Mouse (Mus musculus) cortical plate, adult 2 months (tissue): ENCODE results near the gene Dirc2. TPM values are rescaled to one million over a fixed set of nuclear protein-coding genes. Genes with fewer than 3 reads are reported as not detected.
A peak's percentile ranks its signal among the peaks of the same experiment; 100 is the strongest.

Experiments used
- H3K27ac ChIP-seq: fragments of 200-500 bp; 2 replicates; pipeline ENCODE4 v1.5.1; 2012; ENCODE audit warnings: low read length, control low read depth, inconsistent platforms; ENCODE audit not compliant: insufficient read depth
- H3K4me1 ChIP-seq: fragments of 200-500 bp; 2 replicates; pipeline ENCODE4 v1.6.1; 2011; ENCODE audit warnings: low read length; ENCODE audit not compliant: control insufficient read depth, insufficient read depth
- H3K4me3 ChIP-seq: fragments of 200-500 bp; 2 replicates; pipeline ENCODE4 v1.5.1; 2011; ENCODE audit warnings: mild to moderate bottlenecking, low read length, control low read depth; ENCODE audit not compliant: insufficient read depth
- CTCF ChIP-seq: fragments of 200-500 bp; IDR thresholded peaks from 2 replicates; pipeline ENCODE4 v1.5.1; 2011; ENCODE audit warnings: mild to moderate bottlenecking, control low read depth, low read length; ENCODE audit not compliant: insufficient read depth; ENCODE audit errors: extremely low read depth
- POLR2A ChIP-seq: fragments of 200-500 bp; IDR thresholded peaks from 2 replicates; pipeline ENCODE4 v1.6.1; 2011; ENCODE audit warnings: mild to moderate bottlenecking, low read length, control low read depth; ENCODE audit not compliant: insufficient read depth; ENCODE audit errors: extremely low read depth
- polyA plus RNA-seq: library from polyadenylated mRNA; depleted of rRNA; stranded (reverse); fragments of >200 nt; gene quantifications from 2 replicates; pipeline ENCODE4 v1.2.3, GENCODE M21; 2012

Dirc2 gene
- polyA plus RNA-seq, 1 experiment: 61.1 TPM

GRCm38 (mm10) chr16:35717761-35718160 lies 51.4 kb downstream of the Dirc2 start:
- Histone ChIP-seq H3K4me3 (no peak overlapping the region), H3K27ac (no peak overlapping the region), H3K4me1 (no peaks in the 10 kb centered on the region)
- TF ChIP-seq POLR2A: no peak
- no peak for TF ChIP-seq CTCF

- H3K4me1 ChIP-seq: no peaks in the 10 kb centered on the region
- TF ChIP-seq POLR2A (no peak), CTCF (0 out of 2 replicates have a peak, but pooled peaks have one; percentile 10)
- H3K4me3 ChIP-seq: no peak overlapping the region
- no peak overlapping the region for H3K27ac ChIP-seq
Observed at GRCm38 (mm10) chr16:35716257-35716656, 52.9 kb downstream of the Dirc2 start.

DNA sequence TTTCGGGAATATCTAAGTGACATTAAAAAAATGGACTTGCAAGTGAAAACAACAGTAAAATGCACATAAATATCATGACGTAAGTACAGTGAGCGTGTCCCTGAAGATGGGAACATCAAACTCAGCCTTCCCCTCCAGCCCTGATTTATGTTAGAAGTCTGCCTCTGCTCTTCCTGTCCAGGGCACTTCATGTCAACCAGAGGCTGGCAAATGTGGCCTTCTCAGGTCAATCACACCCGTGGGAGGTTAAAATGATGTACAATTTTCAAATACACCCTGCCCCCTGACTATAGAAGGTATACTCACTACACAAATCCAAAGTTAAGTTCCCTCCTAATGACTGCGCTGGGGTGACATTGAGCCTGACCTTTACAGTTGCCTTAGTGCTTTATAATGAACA lies 53.4 kb downstream of the Dirc2 start:
- Histone ChIP-seq H3K27ac (no peak overlapping the region), H3K4me3 (no peak overlapping the region), H3K4me1 (no peaks in the 10 kb centered on the region)
- TF ChIP-seq CTCF (no peak), POLR2A (no peak)

GRCm38 (mm10) chr16:35715350-35715749 lies 53.8 kb downstream of the Dirc2 start:
- Histone ChIP-seq H3K27ac (no peak overlapping the region), H3K4me3 (no peak overlapping the region), H3K4me1 (no peaks in the 10 kb centered on the region)
- TF ChIP-seq CTCF (no peak), POLR2A (no peak)

- no peak overlapping the region for H3K27ac ChIP-seq
- no peaks in the 10 kb centered on the region for H3K4me1 ChIP-seq
- TF ChIP-seq CTCF (no peak), POLR2A (no peak)
- no peak overlapping the region for H3K4me3 ChIP-seq
Observed at GRCm38 (mm10) chr16:35714689-35715088, 54.5 kb downstream of the Dirc2 start.

DNA sequence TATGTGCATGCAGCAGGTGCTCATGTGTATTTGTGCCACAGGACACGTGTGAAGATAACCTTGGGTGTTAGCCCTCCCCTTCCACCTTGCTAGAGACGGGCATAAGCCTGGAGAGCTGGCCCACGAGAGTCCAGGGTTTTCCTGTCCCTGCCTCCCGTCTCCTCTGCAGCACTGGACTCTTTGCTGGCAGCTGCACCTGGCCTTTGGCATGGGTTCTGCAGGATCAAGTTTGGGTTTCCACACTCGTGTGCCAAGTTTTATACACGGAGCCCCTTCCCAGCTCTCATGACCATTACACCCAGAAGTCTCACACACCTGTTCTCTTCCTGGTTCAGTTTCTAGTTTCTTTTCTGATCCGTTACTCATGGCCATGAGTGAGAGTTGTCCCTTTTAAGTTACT lies 55.5 kb downstream of the Dirc2 start:
- Histone ChIP-seq H3K4me1 (no peaks in the 10 kb centered on the region), H3K4me3 (no peak overlapping the region), H3K27ac (no peak overlapping the region)
- TF ChIP-seq CTCF (no peak), POLR2A (no peak)

- Histone ChIP-seq H3K4me3 (no peak overlapping the region), H3K4me1 (no peaks in the 10 kb centered on the region), H3K27ac (no peak overlapping the region)
- TF ChIP-seq CTCF: no peak
- TF ChIP-seq POLR2A: no peak
Observed at GRCm38 (mm10) chr16:35711004-35711403, 58.2 kb downstream of the Dirc2 start.

GRCm38 (mm10) chr16:35707004-35707403 lies 62.2 kb downstream of the Dirc2 start:
- Histone ChIP-seq H3K27ac (no peak overlapping the region), H3K4me3 (no peak overlapping the region), H3K4me1 (no peaks in the 10 kb centered on the region)
- TF ChIP-seq CTCF: no peak
- no peak for TF ChIP-seq POLR2A

- Histone ChIP-seq H3K27ac (no peak overlapping the region), H3K4me3 (no peak overlapping the region), H3K4me1 (0 out of 2 replicates have a peak, but pooled peaks cover 2% of the 10 kb centered on the region)
- TF ChIP-seq POLR2A (no peak), CTCF (no peak)
Observed at GRCm38 (mm10) chr16:35704796-35705195, 64.4 kb downstream of the Dirc2 start.

DNA sequence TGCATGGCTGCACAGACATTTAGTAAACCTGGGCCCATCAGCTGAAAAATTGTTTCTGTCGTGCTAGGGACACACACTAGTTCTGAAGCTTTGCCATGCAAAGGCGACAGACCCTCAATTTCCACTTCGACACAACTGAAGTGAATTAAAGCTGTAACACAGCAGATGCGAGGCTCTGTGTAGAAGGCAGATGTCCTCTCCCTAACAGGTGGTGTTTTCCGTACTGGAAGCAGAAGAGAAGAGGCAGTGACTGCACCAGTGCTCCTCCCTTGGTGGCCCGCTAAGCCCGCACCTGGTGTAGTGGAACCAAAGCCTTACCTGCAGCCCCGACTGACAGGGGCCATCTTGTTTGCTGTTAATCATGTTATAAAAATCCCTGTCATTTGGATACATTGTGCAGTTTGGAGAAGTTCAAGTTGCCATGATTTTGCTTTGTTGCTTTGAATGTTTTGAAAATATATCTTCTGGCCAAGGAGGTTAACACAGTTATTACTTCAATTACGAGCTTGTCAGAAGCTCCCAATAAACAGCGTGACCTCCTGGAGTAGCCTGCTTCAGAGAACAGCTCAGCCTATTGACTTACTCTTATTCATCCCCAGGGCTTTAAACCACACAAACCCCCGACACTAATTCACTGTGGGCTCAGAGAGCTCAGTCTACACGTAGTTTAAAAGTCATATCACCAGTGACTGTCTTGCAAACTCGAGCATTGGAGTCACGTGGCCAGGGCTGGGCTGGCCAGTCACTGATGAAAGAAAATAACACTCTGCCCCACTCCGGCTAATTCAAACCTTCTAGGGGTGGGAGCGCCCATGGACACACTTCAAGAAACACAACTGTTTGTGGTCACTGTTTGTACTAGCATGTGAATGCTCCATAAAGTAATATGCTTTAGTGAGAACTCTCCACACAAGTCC lies 65.1 kb downstream of the Dirc2 start:
- TF ChIP-seq POLR2A: no peak
- no peak for TF ChIP-seq CTCF
- H3K4me1 ChIP-seq: 0 out of 2 replicates have a peak, but pooled peaks cover 2% of the 10 kb centered on the region
- H3K4me3 ChIP-seq: no peak overlapping the region
- no peak overlapping the region for H3K27ac ChIP-seq
